Mouse (Mus musculus) embryonic facial prominence, embryonic 14.5 days (tissue): ENCODE data around the gene Acoxl. TPM values are rescaled to one million over a fixed set of nuclear protein-coding genes. Genes with fewer than 3 reads are reported as not detected.

Source experiments
- ATAC-seq: fragments of 200-750 bp; cut with Nextera tagmentation; 2 replicates; pipeline ENCODE4 v1.8.0; 2017; ENCODE audit warnings: low read depth, moderate number of reproducible peaks, moderate TSS enrichment
- DNase-seq: peaks from one replicate; pipeline ENCODE4 v3.0.0-alpha.2; 2015; ENCODE audit warnings: low spot score
- H3K27ac ChIP-seq: fragments of 300-500 bp; sonication (generic); replicated peaks from 2 replicates; pipeline ENCODE4 v1.5.1; 2014; ENCODE audit warnings: low read depth, mild to moderate bottlenecking, low read length, moderate library complexity
- H3K27me3 ChIP-seq: fragments of 300-500 bp; sonication (generic); replicated peaks from 2 replicates; pipeline ENCODE4 v1.6.1; 2014; ENCODE audit warnings: low read length; ENCODE audit not compliant: control insufficient read depth, insufficient read depth
- H3K36me3 ChIP-seq: fragments of 300-500 bp; sonication (generic); 2 replicates; pipeline ENCODE4 v1.6.1; 2014; ENCODE audit warnings: low read length, mixed read lengths; ENCODE audit not compliant: control insufficient read depth, insufficient read depth
- H3K4me1 ChIP-seq: fragments of 300-500 bp; sonication (generic); 2 replicates; pipeline ENCODE4 v1.6.1; 2014; ENCODE audit warnings: antibody characterized with exemption, low read length; ENCODE audit not compliant: control insufficient read depth, insufficient read depth
- H3K4me2 ChIP-seq: fragments of 300-500 bp; sonication (generic); 2 replicates; pipeline ENCODE4 v1.6.1; 2014; ENCODE audit warnings: low read depth, mild to moderate bottlenecking, low read length, moderate library complexity, mixed read lengths
- H3K4me3 ChIP-seq: fragments of 300-500 bp; sonication (generic); 2 replicates; pipeline ENCODE4 v1.5.1; 2014; ENCODE audit warnings: low read depth, mild to moderate bottlenecking, low read length
- H3K9ac ChIP-seq: fragments of 300-500 bp; sonication (generic); 2 replicates; pipeline ENCODE4 v1.6.1; 2014; ENCODE audit warnings: low read depth, mild to moderate bottlenecking, low read length, moderate library complexity, mixed read lengths
- H3K9me3 ChIP-seq: fragments of 300-500 bp; sonication (generic); 2 replicates; pipeline ENCODE4 v1.6.1; 2016; ENCODE audit warnings: low read length; ENCODE audit not compliant: control insufficient read depth
- WGBS: fragments of 180-500 bp; shearing (Covaris S2); extraction: QIAGEN DNeasy Blood & Tissue Kit; methylation state at CpG from one replicate; pipeline ENCODE4 v1.1.7; 2014; 5-methylcytosine and 5-hydroxymethylcytosine counted together
- polyA plus RNA-seq: library from polyadenylated mRNA; unstranded; fragments of >200 nt; fragmentation: Nextera tagmentation; extraction: Ambion mirVana; gene quantifications from 2 replicates; pipeline ENCODE4 v1.2.1, GENCODE M21; 2014

Acoxl gene
- polyA plus RNA-seq, 1 experiment from 2014 or later: 0.24 TPM

GRCm38 (mm10) chr2:127983301-127983700 is 144.6 kb downstream of the Acoxl start:
- H3K4me1 ChIP-seq: no peaks in the 10 kb centered on the region
- 79% methylated on average over 4 of the region's 4 CpGs for WGBS
- H3K9me3 ChIP-seq: no peaks in the 10 kb centered on the region
- H3K4me3 ChIP-seq: no peak overlapping the region
- H3K9ac ChIP-seq: no peak overlapping the region
- no peak overlapping the region for H3K4me2 ChIP-seq
- no peaks in the 10 kb centered on the region for H3K36me3 ChIP-seq
- H3K27ac ChIP-seq: no peak overlapping the region
- H3K27me3 ChIP-seq: no peaks in the 10 kb centered on the region
- ATAC-seq (no peak), DNase-seq (no peak)

- Histone ChIP-seq H3K4me2 (no peak overlapping the region), H3K9ac (no peak overlapping the region), H3K36me3 (no peaks in the 10 kb centered on the region), H3K9me3 (no peaks in the 10 kb centered on the region), H3K27ac (no peak overlapping the region), H3K4me3 (no peak overlapping the region), H3K27me3 (no peaks in the 10 kb centered on the region), H3K4me1 (no peaks in the 10 kb centered on the region)
- 95% methylated on average over 1 of the region's 1 CpGs for WGBS
- ATAC-seq: no peak
- DNase-seq: no peak
Measured at GRCm38 (mm10) chr2:127983981-127984380, 145.3 kb downstream of the Acoxl start.

GRCm38 (mm10) chr2:127987706-127988105 is 149.0 kb downstream of the Acoxl start:
- no peak overlapping the region for H3K9ac ChIP-seq
- H3K4me1 ChIP-seq: no peaks in the 10 kb centered on the region
- H3K9me3 ChIP-seq: no peaks in the 10 kb centered on the region
- ATAC-seq: no peak
- WGBS: 32% methylated on average over 4 of the region's 4 CpGs
- H3K4me3 ChIP-seq: no peak overlapping the region
- DNase-seq: peak; percentile 6
- no peaks in the 10 kb centered on the region for H3K27me3 ChIP-seq
- no peaks in the 10 kb centered on the region for H3K36me3 ChIP-seq
- H3K27ac ChIP-seq: no peak overlapping the region
- H3K4me2 ChIP-seq: no peak overlapping the region

DNA sequence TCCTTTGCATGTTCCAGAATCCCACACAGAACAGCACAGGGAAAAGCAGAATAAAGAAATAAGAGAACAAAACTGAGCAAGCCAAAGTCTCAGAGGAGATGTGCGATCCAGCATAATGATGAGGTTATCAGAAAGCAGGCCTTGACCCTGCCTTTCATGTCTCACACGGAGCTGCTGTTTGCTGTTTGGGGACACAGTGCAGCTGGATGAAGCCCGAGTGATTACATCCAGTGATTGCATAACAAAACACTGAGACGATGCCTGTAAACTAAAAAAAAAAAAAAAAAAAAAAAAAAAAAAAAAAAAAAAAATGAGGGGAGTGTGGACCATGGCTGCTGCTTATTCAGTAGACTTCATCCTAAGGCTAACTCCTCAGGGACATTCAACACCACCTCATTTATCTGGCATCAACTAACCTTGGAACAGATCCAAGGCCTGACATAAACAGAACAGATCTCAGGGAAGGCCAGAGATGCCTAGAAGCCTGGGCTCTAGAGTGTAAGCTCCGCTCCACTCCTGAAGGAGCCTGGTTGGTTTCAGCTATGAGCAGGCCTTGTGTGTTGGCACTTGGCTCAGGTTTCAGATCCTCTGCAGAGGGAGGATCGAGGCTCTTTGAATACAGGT is 152.3 kb downstream of the Acoxl start:
- H3K4me2 ChIP-seq: no peak overlapping the region
- no peaks in the 10 kb centered on the region for H3K27me3 ChIP-seq
- no peaks in the 10 kb centered on the region for H3K36me3 ChIP-seq
- no peak overlapping the region for H3K27ac ChIP-seq
- no peaks in the 10 kb centered on the region for H3K4me1 ChIP-seq
- H3K9ac ChIP-seq: no peak overlapping the region
- no peaks in the 10 kb centered on the region for H3K9me3 ChIP-seq
- WGBS: 52% methylated on average over 6 of the region's 6 CpGs
- ATAC-seq (peak; percentile 60; the same call in 1 of the 2 replicates), DNase-seq (peak; percentile 57)
- H3K4me3 ChIP-seq: no peak overlapping the region

DNA sequence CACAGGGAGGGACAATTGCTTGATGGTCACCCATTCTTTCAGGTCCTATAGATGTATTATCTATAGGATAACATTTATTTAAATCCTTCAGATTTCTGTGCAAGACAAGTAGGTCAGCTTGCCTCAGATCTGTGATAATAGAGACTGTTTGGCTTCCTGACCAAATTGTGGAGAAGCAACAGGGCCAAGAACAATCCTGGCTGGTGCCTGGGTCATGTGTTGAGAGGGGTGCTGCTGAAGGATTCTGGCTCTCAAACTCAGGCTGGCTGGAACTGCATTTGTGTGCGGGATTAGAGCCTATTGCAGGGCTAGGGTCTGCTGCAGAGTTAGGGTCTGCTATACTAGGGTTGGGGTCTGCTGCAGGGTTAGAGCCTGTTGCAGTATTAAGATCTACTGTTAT is 153.0 kb downstream of the Acoxl start:
- Histone ChIP-seq H3K36me3 (no peaks in the 10 kb centered on the region), H3K4me1 (no peaks in the 10 kb centered on the region), H3K9me3 (no peaks in the 10 kb centered on the region), H3K27ac (no peak overlapping the region), H3K9ac (no peak overlapping the region), H3K4me3 (no peak overlapping the region), H3K27me3 (no peaks in the 10 kb centered on the region), H3K4me2 (no peak overlapping the region)
- DNase-seq (no peak), ATAC-seq (no peak)
- WGBS: 100% methylated on average over 1 of the region's 1 CpGs

DNA sequence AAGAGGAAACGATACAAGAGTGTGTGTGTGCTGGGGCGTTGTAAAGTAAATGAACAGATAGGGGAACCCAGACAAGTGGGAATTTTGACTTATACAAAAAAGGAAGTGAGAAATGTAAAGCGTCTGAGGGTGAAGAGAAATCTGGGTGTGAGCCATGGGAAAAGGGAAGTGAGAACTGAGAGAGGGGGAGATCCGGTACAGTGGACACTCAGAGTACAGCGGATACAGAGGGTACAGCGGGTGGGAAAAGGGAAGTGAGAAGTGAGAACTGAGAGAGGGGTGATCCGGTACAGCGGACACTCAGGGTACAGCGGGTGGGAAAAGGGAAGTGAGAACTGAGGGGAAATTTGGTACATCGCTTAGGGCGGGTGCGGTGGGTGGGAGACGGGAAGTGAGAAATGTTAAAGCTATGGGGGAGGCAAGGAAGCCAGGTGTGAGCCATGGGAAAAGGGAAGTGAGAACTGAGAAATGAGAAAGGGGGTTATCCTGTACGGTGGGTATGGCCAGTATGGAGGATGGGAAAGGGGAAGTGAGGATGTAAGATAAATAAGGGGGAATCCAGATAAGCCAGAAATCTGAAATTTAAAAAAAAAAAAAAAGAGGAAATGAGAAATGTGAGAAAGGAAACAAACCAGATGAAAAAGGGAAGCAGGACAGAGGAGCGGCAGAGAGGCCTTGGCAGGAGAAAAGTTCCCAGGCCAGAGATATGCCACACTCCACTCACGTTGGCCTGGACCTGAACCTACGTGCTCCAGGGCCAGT is 170.2 kb downstream of the Acoxl start:
- H3K27ac ChIP-seq: no peak overlapping the region
- no peak for ATAC-seq
- DNase-seq: no peak
- H3K27me3 ChIP-seq: no peaks in the 10 kb centered on the region
- H3K9me3 ChIP-seq: no peaks in the 10 kb centered on the region
- 85% methylated on average over 17 of the region's 17 CpGs for WGBS
- H3K4me2 ChIP-seq: no peak overlapping the region
- H3K9ac ChIP-seq: no peak overlapping the region
- H3K4me1 ChIP-seq: no peaks in the 10 kb centered on the region
- no peaks in the 10 kb centered on the region for H3K36me3 ChIP-seq
- H3K4me3 ChIP-seq: no peak overlapping the region

DNA sequence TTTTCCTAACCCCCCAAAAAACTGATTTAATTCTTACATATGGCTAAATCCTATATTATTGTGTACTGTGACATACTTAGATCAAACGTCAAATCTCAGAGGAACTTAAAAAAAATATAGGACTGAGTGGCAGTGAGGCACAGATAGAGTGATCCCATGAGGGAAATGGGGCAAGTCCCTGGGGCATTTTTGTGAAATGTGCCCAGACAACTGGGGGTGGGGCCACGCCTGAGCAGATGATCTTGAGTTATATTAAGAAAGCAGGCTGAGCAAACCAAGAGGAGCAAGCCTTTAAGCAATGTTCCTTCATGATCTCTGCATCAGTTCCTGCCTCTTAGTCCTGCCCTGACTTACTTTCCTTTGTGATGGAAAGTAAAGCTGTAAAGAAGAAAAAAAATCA is 175.9 kb downstream of the Acoxl start:
- Histone ChIP-seq H3K4me3 (no peak overlapping the region), H3K36me3 (no peaks in the 10 kb centered on the region), H3K27ac (no peak overlapping the region), H3K9me3 (no peaks in the 10 kb centered on the region), H3K4me2 (no peak overlapping the region), H3K4me1 (no peaks in the 10 kb centered on the region), H3K9ac (no peak overlapping the region), H3K27me3 (no peaks in the 10 kb centered on the region)
- ATAC-seq (no peak), DNase-seq (peak; percentile 13)
- 47% methylated on average over 2 of the region's 2 CpGs for WGBS

DNA sequence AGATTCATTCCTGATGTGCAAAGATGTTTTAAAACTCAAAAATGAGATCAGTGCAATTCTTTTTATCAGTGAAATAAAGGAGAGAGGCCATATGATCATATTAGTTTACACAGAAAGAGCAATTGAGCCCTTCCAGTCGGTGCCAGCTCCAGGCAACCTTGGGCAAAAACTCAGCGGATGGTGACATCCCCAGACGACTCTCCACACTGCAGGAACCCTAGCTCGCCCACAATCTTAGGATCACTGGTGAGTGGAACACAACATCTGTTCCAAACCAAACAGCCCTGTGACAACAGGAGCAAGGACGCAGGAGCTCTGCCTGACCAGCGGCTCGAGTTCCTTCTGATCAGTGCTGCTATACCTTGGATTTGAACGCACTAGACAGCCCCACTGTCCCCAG is 176.9 kb downstream of the Acoxl start:
- ATAC-seq (no peak), DNase-seq (no peak)
- no peaks in the 10 kb centered on the region for H3K27me3 ChIP-seq
- H3K9me3 ChIP-seq: no peaks in the 10 kb centered on the region
- H3K4me1 ChIP-seq: no peaks in the 10 kb centered on the region
- H3K36me3 ChIP-seq: no peaks in the 10 kb centered on the region
- H3K4me2 ChIP-seq: no peak overlapping the region
- H3K27ac ChIP-seq: no peak overlapping the region
- 72% methylated on average over 8 of the region's 8 CpGs for WGBS
- H3K4me3 ChIP-seq: no peak overlapping the region
- H3K9ac ChIP-seq: no peak overlapping the region
